Mouse (Mus musculus): ENCODE measurements around the gene 4931429L15Rik. TPM values are rescaled to one million over a fixed set of nuclear protein-coding genes. Genes with fewer than 3 reads are reported as not detected.

4931429L15Rik gene
- polyA plus RNA-seq, 1 experiment = not detected

DNA sequence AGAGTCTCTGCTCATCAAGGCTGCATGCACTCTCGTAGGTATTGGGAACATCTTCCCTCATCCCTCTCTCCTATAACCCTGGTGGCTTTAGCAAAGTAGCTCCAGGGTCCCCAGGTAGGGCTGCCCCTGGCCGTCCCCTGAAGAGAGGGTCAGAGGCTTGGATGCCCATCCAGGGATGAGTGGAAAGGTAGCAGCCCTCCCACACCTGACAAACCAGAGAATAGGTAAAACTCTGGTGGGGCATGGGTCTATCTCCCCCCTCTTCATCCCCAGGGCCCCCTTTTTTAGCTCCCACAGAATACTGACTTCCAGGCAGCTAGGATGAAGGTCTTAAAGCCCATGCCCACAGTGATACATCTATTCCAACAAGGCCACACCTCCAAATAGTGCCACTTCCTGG lies 675 bp upstream of the 4931429L15Rik start:
- Histone ChIP-seq H3K27me3 (ENCODE audit: control insufficient read depth, insufficient read depth, low read length, poor library complexity, severe bottlenecking) (no peaks in the 10 kb centered on the region), H3K4me1 (ENCODE audit: control insufficient read depth, insufficient read depth, low read length) (no peaks in the 10 kb centered on the region), H3K9ac (ENCODE audit: low read depth, poor library complexity, severe bottlenecking) (no peak overlapping the region), H3K9me3 (replicated peaks; ENCODE audit: control insufficient read depth, insufficient read depth, low read length, poor library complexity, severe bottlenecking) (no peaks in the 10 kb centered on the region), H3K27ac (ENCODE audit: insufficient read depth, low read length) (no peak overlapping the region), H3K36me3 (ENCODE audit: control insufficient read depth, insufficient read depth, low read length, poor library complexity, severe bottlenecking) (no peaks in the 10 kb centered on the region), H3K4me3 (ENCODE audit: low read depth, low read length) (no peak overlapping the region)
- TF ChIP-seq EP300 (IDR thresholded peaks at IDR 0.05; ENCODE audit: insufficient read depth, low read depth, low read length) (no peak), CTCF (IDR thresholded peaks at IDR 0.05; ENCODE audit: low read depth, low read length) (no peak), POLR2A (IDR thresholded peaks at IDR 0.05; ENCODE audit: insufficient read depth, low read length) (no peak)

DNA sequence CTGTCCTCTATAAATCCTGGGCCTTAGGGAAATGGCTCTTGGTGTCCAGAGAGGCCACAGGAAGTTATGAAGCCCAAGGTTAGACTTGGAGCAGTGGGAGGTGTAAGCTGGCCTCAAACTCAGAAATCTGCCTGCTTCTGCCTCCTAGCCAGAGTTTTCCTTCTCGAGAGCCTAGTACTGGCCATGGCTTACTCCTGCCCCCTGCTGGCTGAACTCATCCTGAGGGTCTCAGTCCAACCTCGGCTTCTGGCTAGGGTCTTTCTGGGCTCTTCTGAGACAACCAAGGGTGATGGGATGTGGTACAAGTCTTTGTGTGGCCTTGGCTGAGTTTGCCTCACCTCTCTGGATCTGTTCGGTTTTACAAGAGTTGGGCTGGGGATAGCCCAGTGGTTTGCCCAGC lies 1.8 kb downstream of the 4931429L15Rik start:
- Histone ChIP-seq H3K9ac (ENCODE audit: low read depth, poor library complexity, severe bottlenecking) (no peak overlapping the region), H3K27ac (ENCODE audit: insufficient read depth, low read length) (no peak overlapping the region), H3K9me3 (replicated peaks; ENCODE audit: control insufficient read depth, insufficient read depth, low read length, poor library complexity, severe bottlenecking) (no peaks in the 10 kb centered on the region), H3K4me3 (ENCODE audit: low read depth, low read length) (no peak overlapping the region), H3K4me1 (ENCODE audit: control insufficient read depth, insufficient read depth, low read length) (no peaks in the 10 kb centered on the region), H3K36me3 (ENCODE audit: control insufficient read depth, insufficient read depth, low read length, poor library complexity, severe bottlenecking) (no peaks in the 10 kb centered on the region), H3K27me3 (ENCODE audit: control insufficient read depth, insufficient read depth, low read length, poor library complexity, severe bottlenecking) (no peaks in the 10 kb centered on the region)
- TF ChIP-seq EP300 (IDR thresholded peaks at IDR 0.05; ENCODE audit: insufficient read depth, low read depth, low read length) = no peak
- peak; percentile 69 for TF ChIP-seq CTCF (IDR thresholded peaks at IDR 0.05; ENCODE audit: low read depth, low read length)

DNA sequence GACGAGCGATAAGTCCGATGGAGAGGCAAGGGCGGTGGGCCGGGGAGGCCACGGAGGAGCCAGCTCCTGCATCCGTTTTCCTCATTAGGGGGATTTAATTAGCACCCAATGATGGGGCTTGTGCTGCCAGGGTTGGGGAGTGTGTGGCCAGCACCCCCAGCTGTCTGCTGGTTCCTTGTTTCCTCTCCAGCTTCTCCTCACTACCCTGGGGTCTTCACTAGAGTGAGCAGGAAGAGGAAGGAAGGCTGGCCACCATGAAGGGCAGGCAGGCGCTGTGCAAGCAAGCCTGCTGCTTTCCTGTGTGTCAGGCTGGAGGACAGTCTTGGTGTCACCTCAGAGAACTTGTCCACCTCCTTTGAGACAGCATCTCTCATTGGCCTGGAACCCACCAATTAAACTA lies 2.9 kb downstream of the 4931429L15Rik start:
- H3K4me3 ChIP-seq (ENCODE audit: low read depth, low read length) = no peak overlapping the region
- H3K9ac ChIP-seq (ENCODE audit: low read depth, poor library complexity, severe bottlenecking) = no peak overlapping the region
- no peak overlapping the region for H3K27ac ChIP-seq (ENCODE audit: insufficient read depth, low read length)
- TF ChIP-seq EP300 (IDR thresholded peaks at IDR 0.05; ENCODE audit: insufficient read depth, low read depth, low read length) (no peak), CTCF (IDR thresholded peaks at IDR 0.05; ENCODE audit: low read depth, low read length) (no peak), POLR2A (IDR thresholded peaks at IDR 0.05; ENCODE audit: insufficient read depth, low read length) (no peak)
- no peaks in the 10 kb centered on the region for H3K4me1 ChIP-seq (ENCODE audit: control insufficient read depth, insufficient read depth, low read length)
- H3K27me3 ChIP-seq (ENCODE audit: control insufficient read depth, insufficient read depth, low read length, poor library complexity, severe bottlenecking) = no peaks in the 10 kb centered on the region
- no peaks in the 10 kb centered on the region for H3K36me3 ChIP-seq (ENCODE audit: control insufficient read depth, insufficient read depth, low read length, poor library complexity, severe bottlenecking)
- no peaks in the 10 kb centered on the region for H3K9me3 ChIP-seq (replicated peaks; ENCODE audit: control insufficient read depth, insufficient read depth, low read length, poor library complexity, severe bottlenecking)

DNA sequence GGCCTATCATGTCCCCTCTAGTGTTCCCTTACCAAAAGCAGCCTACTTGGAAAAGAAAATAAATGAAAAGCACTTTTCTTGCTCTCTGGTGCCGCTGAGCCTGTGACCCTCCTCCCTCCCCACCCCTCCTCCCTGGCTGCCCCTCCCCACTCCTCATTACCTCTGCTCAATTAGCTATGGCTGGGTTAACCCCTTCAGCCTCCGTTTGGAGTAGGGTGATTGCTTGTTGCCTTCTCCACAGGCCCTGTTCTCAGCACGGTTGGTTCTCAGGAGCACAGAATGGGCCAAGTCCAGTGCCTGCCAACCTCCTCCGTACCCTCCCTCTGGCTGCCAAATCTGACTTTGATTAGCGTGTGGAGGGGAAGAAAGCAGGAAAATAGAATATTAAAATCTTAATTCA lies 3.4 kb downstream of the 4931429L15Rik start:
- Histone ChIP-seq H3K27me3 (ENCODE audit: control insufficient read depth, insufficient read depth, low read length, poor library complexity, severe bottlenecking) (no peaks in the 10 kb centered on the region), H3K9ac (ENCODE audit: low read depth, poor library complexity, severe bottlenecking) (no peak overlapping the region), H3K4me3 (ENCODE audit: low read depth, low read length) (no peak overlapping the region), H3K27ac (ENCODE audit: insufficient read depth, low read length) (no peak overlapping the region), H3K9me3 (replicated peaks; ENCODE audit: control insufficient read depth, insufficient read depth, low read length, poor library complexity, severe bottlenecking) (no peaks in the 10 kb centered on the region), H3K4me1 (ENCODE audit: control insufficient read depth, insufficient read depth, low read length) (no peaks in the 10 kb centered on the region), H3K36me3 (ENCODE audit: control insufficient read depth, insufficient read depth, low read length, poor library complexity, severe bottlenecking) (no peaks in the 10 kb centered on the region)
- TF ChIP-seq POLR2A (IDR thresholded peaks at IDR 0.05; ENCODE audit: insufficient read depth, low read length) (no peak), EP300 (IDR thresholded peaks at IDR 0.05; ENCODE audit: insufficient read depth, low read depth, low read length) (no peak), CTCF (IDR thresholded peaks at IDR 0.05; ENCODE audit: low read depth, low read length) (no peak)

DNA sequence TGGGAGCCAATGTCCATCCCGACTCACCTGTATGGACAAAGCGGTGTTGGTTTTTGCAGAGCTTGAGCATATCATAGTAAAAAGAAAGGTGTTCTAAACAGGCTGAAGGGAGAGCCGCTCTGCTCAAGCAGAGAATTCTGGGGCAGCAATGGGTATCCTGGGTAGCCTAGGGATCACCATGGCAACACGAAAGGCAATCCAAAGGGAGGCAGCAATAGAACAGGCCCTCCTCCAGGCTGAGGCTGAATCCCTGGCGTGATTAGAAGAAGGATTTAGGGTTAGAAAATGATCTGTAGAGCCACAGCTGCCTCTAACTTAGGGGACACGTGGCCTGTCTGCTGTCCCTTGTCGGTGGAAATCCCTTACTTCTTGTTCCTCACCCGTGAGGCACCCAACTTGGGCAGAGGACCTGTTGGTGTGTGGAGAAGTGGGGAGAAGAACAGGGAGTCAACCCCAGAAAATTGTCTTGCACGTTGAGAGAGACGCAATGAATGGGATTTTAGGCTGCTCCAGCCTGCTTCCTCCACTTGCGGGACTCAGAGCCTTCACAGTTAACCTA lies 3.9 kb downstream of the 4931429L15Rik start:
- H3K9me3 ChIP-seq (replicated peaks; ENCODE audit: control insufficient read depth, insufficient read depth, low read length, poor library complexity, severe bottlenecking) = no peaks in the 10 kb centered on the region
- no peak for TF ChIP-seq EP300 (IDR thresholded peaks at IDR 0.05; ENCODE audit: insufficient read depth, low read depth, low read length)
- TF ChIP-seq POLR2A (IDR thresholded peaks at IDR 0.05; ENCODE audit: insufficient read depth, low read length) = no peak
- no peak for TF ChIP-seq CTCF (IDR thresholded peaks at IDR 0.05; ENCODE audit: low read depth, low read length)
- H3K9ac ChIP-seq (ENCODE audit: low read depth, poor library complexity, severe bottlenecking) = no peak overlapping the region
- no peaks in the 10 kb centered on the region for H3K27me3 ChIP-seq (ENCODE audit: control insufficient read depth, insufficient read depth, low read length, poor library complexity, severe bottlenecking)
- no peaks in the 10 kb centered on the region for H3K4me1 ChIP-seq (ENCODE audit: control insufficient read depth, insufficient read depth, low read length)
- no peaks in the 10 kb centered on the region for H3K36me3 ChIP-seq (ENCODE audit: control insufficient read depth, insufficient read depth, low read length, poor library complexity, severe bottlenecking)
- no peak overlapping the region for H3K27ac ChIP-seq (ENCODE audit: insufficient read depth, low read length)
- H3K4me3 ChIP-seq (ENCODE audit: low read depth, low read length) = no peak overlapping the region

DNA sequence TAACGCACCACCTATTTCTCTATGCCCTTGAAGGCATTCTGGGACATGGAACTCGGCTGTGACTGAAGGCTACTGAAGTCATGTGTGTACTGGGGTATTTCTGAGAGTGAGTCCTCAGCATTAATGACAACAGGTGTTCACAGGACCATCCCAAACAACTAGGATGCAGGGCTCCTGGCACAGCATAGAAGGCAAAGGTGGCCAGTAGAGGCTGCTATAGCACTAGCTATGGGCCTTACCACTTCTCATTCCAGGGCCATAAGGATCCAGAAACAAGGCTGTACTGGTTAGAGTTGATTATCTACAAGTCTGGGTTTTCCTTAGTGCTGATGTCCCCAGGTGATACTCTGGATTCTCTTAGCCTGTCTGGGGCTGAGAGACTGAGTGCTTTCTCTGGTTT lies 4.9 kb downstream of the 4931429L15Rik start:
- no peaks in the 10 kb centered on the region for H3K9me3 ChIP-seq (replicated peaks; ENCODE audit: control insufficient read depth, insufficient read depth, low read length, poor library complexity, severe bottlenecking)
- H3K4me3 ChIP-seq (ENCODE audit: low read depth, low read length) = no peak overlapping the region
- no peak overlapping the region for H3K27ac ChIP-seq (ENCODE audit: insufficient read depth, low read length)
- no peak for TF ChIP-seq EP300 (IDR thresholded peaks at IDR 0.05; ENCODE audit: insufficient read depth, low read depth, low read length)
- TF ChIP-seq CTCF (IDR thresholded peaks at IDR 0.05; ENCODE audit: low read depth, low read length) = peak; percentile 29
- H3K36me3 ChIP-seq (ENCODE audit: control insufficient read depth, insufficient read depth, low read length, poor library complexity, severe bottlenecking) = no peaks in the 10 kb centered on the region
- H3K27me3 ChIP-seq (ENCODE audit: control insufficient read depth, insufficient read depth, low read length, poor library complexity, severe bottlenecking) = no peaks in the 10 kb centered on the region
- H3K9ac ChIP-seq (ENCODE audit: low read depth, poor library complexity, severe bottlenecking) = no peak overlapping the region
- no peaks in the 10 kb centered on the region for H3K4me1 ChIP-seq (ENCODE audit: control insufficient read depth, insufficient read depth, low read length)
